Mouse (Mus musculus): ENCODE data around the gene D17H6S53E.

DNA sequence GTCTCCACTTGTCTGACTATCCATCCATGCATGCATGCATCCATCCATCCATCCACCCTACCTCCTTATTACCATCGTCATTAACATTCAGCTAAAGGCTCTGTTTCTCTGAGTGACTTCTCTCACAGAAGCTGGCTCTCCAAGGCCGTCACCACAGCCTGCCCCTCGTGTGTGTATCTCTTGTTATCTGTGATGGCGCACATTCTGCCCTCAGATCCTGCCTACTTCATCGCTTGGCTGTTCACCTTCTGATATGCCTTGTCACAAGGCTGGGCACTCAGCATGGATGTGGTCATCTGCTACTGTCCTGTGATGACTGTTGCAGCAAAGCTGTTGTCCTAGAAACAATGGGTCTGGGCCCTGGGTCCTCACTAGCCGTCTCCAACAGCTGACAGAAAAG lies 21.4 kb upstream of the D17H6S53E start:
- TF ChIP-seq GATA1 (IDR thresholded peaks at IDR 0.05; ENCODE audit: borderline replicate concordance, low read length): no peak
- no peak for TF ChIP-seq FLI1 (IDR thresholded peaks at IDR 0.05; ENCODE audit: low read length)
